Mouse (Mus musculus) small intestine, adult 2 months (tissue): Measurements from ENCODE around the gene Sdc1. TPM values are rescaled to one million over a fixed set of nuclear protein-coding genes. Genes with fewer than 3 reads are reported as not detected.

Source experiments
- H3K27ac ChIP-seq: fragments of 200-500 bp; 2 replicates; pipeline ENCODE4 v1.5.1; 2012; ENCODE audit warnings: low read depth, low read length, control low read depth, inconsistent platforms; ENCODE audit not compliant: insufficient read depth
- H3K27me3 ChIP-seq: fragments of 200-500 bp; 2 replicates; pipeline ENCODE4 v1.6.1; 2012; ENCODE audit warnings: mild to moderate bottlenecking, moderate library complexity, low read length, inconsistent platforms; ENCODE audit not compliant: control insufficient read depth, insufficient read depth
- H3K36me3 ChIP-seq: fragments of 200-500 bp; 2 replicates; pipeline ENCODE4 v1.6.1; 2012; ENCODE audit warnings: mild to moderate bottlenecking, low read length, control low read depth, inconsistent platforms; ENCODE audit not compliant: control insufficient read depth, insufficient read depth
- H3K4me1 ChIP-seq: fragments of 200-500 bp; 2 replicates; pipeline ENCODE4 v1.6.1; 2012; ENCODE audit warnings: low read length, inconsistent platforms, mixed read lengths; ENCODE audit not compliant: control insufficient read depth, insufficient read depth, insufficient read length
- H3K4me3 ChIP-seq: fragments of 200-500 bp; 2 replicates; pipeline ENCODE4 v1.5.1; 2012; ENCODE audit warnings: low read depth, mild to moderate bottlenecking, control low read depth, inconsistent platforms, low read length, moderate library complexity
- CTCF ChIP-seq: fragments of 200-500 bp; IDR thresholded peaks from 2 replicates; pipeline ENCODE4 v1.5.1; 2012; ENCODE audit warnings: low read depth, mild to moderate bottlenecking, control low read depth, inconsistent platforms, low read length, moderate library complexity, mixed read lengths; ENCODE audit not compliant: insufficient replicate concordance, insufficient read length; ENCODE audit errors: extremely low read depth
- POLR2A ChIP-seq: fragments of 200-500 bp; IDR thresholded peaks from 2 replicates; pipeline ENCODE4 v1.6.1; 2012; ENCODE audit warnings: low read depth, mild to moderate bottlenecking, control low read depth, inconsistent platforms, low read length, moderate library complexity
- WGBS: fragments of 180-500 bp; shearing (Covaris S2); methylation state at CpG from one replicate; pipeline ENCODE4 v1.1.7; 2018; 5-methylcytosine and 5-hydroxymethylcytosine counted together
- polyA plus RNA-seq: library from polyadenylated mRNA; depleted of rRNA; stranded (reverse); fragments of >200 nt; gene quantifications from 2 replicates; pipeline ENCODE4 v1.2.3, GENCODE M21; 2012

Sdc1 gene
- polyA plus RNA-seq, 1 experiment: 75.4 TPM

GRCm38 (mm10) chr12:8773336-8773735, 2.2 kb downstream of the Sdc1 start:
- Histone ChIP-seq H3K4me1 (peaks cover 30% of the 10 kb centered on the region), H3K27ac (peak overlapping the region; percentile 69), H3K36me3 (no peaks in the 10 kb centered on the region), H3K4me3 (peak overlapping the region; percentile 90), H3K27me3 (no peaks in the 10 kb centered on the region)
- 35% methylated on average over 6 of the region's 6 CpGs for WGBS
- TF ChIP-seq POLR2A (no peak), CTCF (no peak)

- Histone ChIP-seq H3K27me3 (no peaks in the 10 kb centered on the region), H3K4me3 (no peak overlapping the region), H3K36me3 (no peaks in the 10 kb centered on the region), H3K27ac (no peak overlapping the region), H3K4me1 (peaks cover 38% of the 10 kb centered on the region)
- TF ChIP-seq CTCF: no peak
Observed at GRCm38 (mm10) chr12:8774183-8774582, 3.1 kb downstream of the Sdc1 start.

- TF ChIP-seq POLR2A: no peak
- TF ChIP-seq CTCF: no peak
- Histone ChIP-seq H3K36me3 (no peaks in the 10 kb centered on the region), H3K4me1 (peaks cover 47% of the 10 kb centered on the region), H3K27ac (no peak overlapping the region), H3K27me3 (no peaks in the 10 kb centered on the region), H3K4me3 (no peak overlapping the region)
- WGBS: 75% methylated on average over 7 of the region's 7 CpGs
Observed at GRCm38 (mm10) chr12:8776206-8776605, 5.1 kb downstream of the Sdc1 start.

GRCm38 (mm10) chr12:8776741-8777140, 5.6 kb downstream of the Sdc1 start:
- WGBS: 63% methylated on average over 3 of the region's 3 CpGs
- H3K4me1 ChIP-seq: peaks cover 52% of the 10 kb centered on the region
- TF ChIP-seq CTCF: no peak
- no peak for TF ChIP-seq POLR2A
- H3K27ac ChIP-seq: no peak overlapping the region
- H3K27me3 ChIP-seq: no peaks in the 10 kb centered on the region
- no peak overlapping the region for H3K4me3 ChIP-seq
- H3K36me3 ChIP-seq: no peaks in the 10 kb centered on the region

GRCm38 (mm10) chr12:8778106-8778505, 7.0 kb downstream of the Sdc1 start:
- H3K4me1 ChIP-seq: peaks cover 66% of the 10 kb centered on the region
- no peak overlapping the region for H3K4me3 ChIP-seq
- TF ChIP-seq POLR2A (no peak), CTCF (no peak)
- no peaks in the 10 kb centered on the region for H3K27me3 ChIP-seq
- H3K36me3 ChIP-seq: no peaks in the 10 kb centered on the region
- no peak overlapping the region for H3K27ac ChIP-seq
- WGBS: 33% methylated on average over 7 of the region's 7 CpGs

GRCm38 (mm10) chr12:8779851-8780250, 8.7 kb downstream of the Sdc1 start:
- no peaks in the 10 kb centered on the region for H3K36me3 ChIP-seq
- no peak overlapping the region for H3K4me3 ChIP-seq
- WGBS: 27% methylated on average over 4 of the region's 4 CpGs
- TF ChIP-seq CTCF (no peak), POLR2A (no peak)
- peak overlapping the region; percentile 22 for H3K27ac ChIP-seq
- no peaks in the 10 kb centered on the region for H3K27me3 ChIP-seq
- peaks cover 63% of the 10 kb centered on the region for H3K4me1 ChIP-seq

GRCm38 (mm10) chr12:8781121-8781520, 10.0 kb downstream of the Sdc1 start:
- Histone ChIP-seq H3K27ac (no peak overlapping the region), H3K4me1 (peaks cover 68% of the 10 kb centered on the region), H3K4me3 (no peak overlapping the region), H3K36me3 (no peaks in the 10 kb centered on the region), H3K27me3 (no peaks in the 10 kb centered on the region)
- 63% methylated on average over 7 of the region's 7 CpGs for WGBS
- no peak for TF ChIP-seq CTCF
- no peak for TF ChIP-seq POLR2A

GRCm38 (mm10) chr12:8781681-8782378, 10.7 kb downstream of the Sdc1 start:
- H3K27me3 ChIP-seq: no peaks in the 10 kb centered on the region
- H3K36me3 ChIP-seq: no peaks in the 10 kb centered on the region
- H3K4me1 ChIP-seq: peaks cover 68% of the 10 kb centered on the region
- no peak for TF ChIP-seq POLR2A
- no peak for TF ChIP-seq CTCF
- no peak overlapping the region for H3K4me3 ChIP-seq
- H3K27ac ChIP-seq: peak overlapping the region; percentile 77
- WGBS: 21% methylated on average over 9 of the region's 9 CpGs
